22 mouse cellular contexts compared by ENCODE assay signal in the genomic region with DNA sequence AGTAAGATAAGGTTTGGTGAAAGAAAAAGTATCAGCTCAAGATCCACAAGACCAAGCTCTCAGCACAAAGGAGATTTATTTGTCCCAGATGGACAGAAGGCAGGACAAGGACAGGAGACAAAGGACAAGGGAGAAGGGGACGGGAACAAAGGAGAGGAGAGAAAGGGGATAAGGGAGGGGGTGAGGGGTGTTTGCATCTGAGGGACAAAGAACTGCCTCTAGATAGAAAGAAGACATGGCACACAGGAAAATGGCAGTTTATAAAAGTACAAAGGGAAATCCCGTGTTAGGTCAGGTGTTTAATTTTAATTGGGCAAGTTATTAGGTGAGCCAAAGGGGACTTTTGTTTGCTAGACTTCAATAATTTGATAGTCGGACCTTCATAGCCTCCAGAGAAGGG.
"Had no signal": no experiment of that assay in that cellular context is flagged by ENCODE, and none has a peak within 500 bp of the region (broad histone marks: within the 10 kb centered on the region; RNA-seq: fewer than 3 reads in every experiment).

No protein-coding gene starts in this region.

- H3K9ac ChIP-seq: limb, embryonic 12.5 days; limb, embryonic 15.5 days; liver, embryonic 14.5 days; liver, postnatal 0 days; lung, embryonic 14.5 days; neural tube, embryonic 13.5 days had no signal

- H3K4me3 ChIP-seq: limb, embryonic 12.5 days; limb, embryonic 15.5 days; myocyte; neural tube, embryonic 13.5 days had no signal

- H3K27me3 ChIP-seq: limb, embryonic 12.5 days; limb, embryonic 15.5 days; neural tube, embryonic 13.5 days had no signal

- H3K27ac ChIP-seq: limb, embryonic 12.5 days; limb, embryonic 15.5 days; liver, embryonic 14.5 days; macrophage; neural tube, embryonic 13.5 days; stomach, postnatal 0 days had no signal

- DNase-seq: kidney, adult 11 months; kidney, adult 9 months; kidney, postnatal 14 days; kidney, postnatal 4 days; left cerebral cortex, postnatal 4 days; liver, postnatal 0 days; lung, embryonic 14.5 days; right cerebral cortex, adult 18-20 months; right cerebral cortex, postnatal 14 days; right cerebral cortex, postnatal 4 days; thymus, adult 2 months; thymus, postnatal 25 days had no signal

- H3K9me3 ChIP-seq: limb, embryonic 12.5 days; limb, embryonic 15.5 days; neural tube, embryonic 13.5 days had no signal

- H3K4me2 ChIP-seq: limb, embryonic 12.5 days; limb, embryonic 15.5 days; liver, embryonic 11.5 days; lung, embryonic 14.5 days; neural tube, embryonic 13.5 days had no signal

- H3K36me3 ChIP-seq: limb, embryonic 12.5 days; limb, embryonic 15.5 days; neural tube, embryonic 13.5 days had no signal

- ATAC-seq: liver, postnatal 0 days; lung, postnatal 0 days; midbrain, embryonic 16.5 days had no signal

- H3K4me1 ChIP-seq: limb, embryonic 12.5 days; limb, embryonic 15.5 days; neural tube, embryonic 13.5 days had no signal
